Mouse (Mus musculus): ENCODE data around the gene Gm44511.
A peak's percentile ranks its signal among the peaks of the same experiment; 100 is the strongest.
"Not testable (repeated sequence)": the region's sequence is repeated elsewhere in the genome, so short reads cannot be mapped to it uniquely, and the experiment has no call there.

Gene Gm44511

DNA sequence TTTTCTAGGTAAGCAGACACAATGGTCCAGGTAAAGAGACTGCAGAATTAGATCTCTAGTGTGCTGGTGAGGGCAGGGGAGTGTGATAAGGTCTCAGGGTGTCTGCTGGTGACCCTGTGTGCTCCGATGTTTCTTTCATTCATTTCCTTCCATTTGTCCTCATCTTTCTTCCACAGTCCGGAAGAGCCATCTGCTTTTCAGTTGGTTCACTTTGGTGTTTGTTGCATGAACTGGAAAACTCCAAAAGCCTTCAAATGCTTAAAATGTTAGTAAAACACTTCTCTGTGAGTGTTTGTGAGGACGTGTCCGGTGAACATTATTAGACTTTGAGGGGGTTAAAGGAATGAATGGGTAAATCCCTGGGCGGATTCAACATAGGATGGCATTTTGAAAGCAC lies 65.0 kb downstream of the Gm44511 start:
- no peak for DNase-seq (ENCODE audit: low spot score in 2 of 2)

DNA sequence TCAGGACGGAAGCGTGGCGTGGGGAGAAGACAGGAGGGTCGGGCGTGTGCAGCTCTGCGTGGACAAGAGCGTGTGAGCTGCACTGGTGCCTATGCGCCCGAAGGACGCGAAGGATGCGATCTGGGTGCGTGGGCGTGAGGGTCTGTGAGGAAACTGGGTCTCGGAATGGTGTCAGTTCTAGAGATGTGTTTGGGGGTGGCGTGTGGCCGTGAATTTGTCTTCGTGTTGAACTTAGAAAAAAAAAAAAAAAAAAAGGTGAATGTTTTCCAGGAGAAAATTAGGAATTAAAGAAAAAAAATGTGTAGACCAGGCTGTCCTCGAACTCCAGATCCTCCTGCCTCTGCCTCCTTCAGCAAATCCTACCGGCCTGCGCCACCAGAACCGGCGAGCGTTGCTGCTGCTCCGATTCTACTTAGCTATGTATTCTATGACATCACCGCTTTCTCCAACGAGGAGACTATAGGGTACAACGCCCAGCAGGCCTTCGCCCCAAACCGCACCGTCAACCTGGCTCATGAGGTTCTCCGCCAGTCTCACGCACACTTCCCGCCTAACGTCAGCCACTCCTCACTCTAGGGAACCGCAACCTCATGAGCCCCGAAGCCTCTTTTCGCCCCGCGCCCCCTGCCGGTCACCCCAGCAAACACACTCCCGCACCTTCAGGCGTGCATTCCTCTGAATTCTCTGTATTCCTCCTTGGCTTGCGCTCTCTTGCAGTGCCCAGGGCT lies 65.5 kb downstream of the Gm44511 start:
- DNase-seq (ENCODE audit: low spot score in 2 of 2) = peak; percentile 91 to 96

DNA sequence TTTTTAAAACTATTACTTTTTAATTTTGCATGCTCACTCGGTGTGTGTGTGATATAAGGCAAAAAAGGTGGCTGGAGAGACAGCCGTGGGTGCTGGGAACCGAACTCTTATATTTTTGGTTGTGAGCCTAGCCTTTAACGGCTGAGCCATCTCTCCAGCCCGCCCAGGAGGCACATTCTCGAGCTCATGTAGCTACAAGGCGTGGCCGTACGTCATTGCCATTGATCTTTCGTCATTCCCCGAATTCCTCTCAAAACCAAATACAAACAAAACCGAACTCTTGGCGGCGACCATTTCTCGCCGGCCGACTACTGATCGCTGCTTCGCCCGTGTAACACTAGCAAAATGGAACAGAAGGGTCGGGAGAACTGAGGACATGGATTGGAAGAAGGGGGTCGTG lies 66.1 kb downstream of the Gm44511 start:
- DNase-seq (ENCODE audit: low spot score in 2 of 2) = peak; percentile 97 to 98

DNA sequence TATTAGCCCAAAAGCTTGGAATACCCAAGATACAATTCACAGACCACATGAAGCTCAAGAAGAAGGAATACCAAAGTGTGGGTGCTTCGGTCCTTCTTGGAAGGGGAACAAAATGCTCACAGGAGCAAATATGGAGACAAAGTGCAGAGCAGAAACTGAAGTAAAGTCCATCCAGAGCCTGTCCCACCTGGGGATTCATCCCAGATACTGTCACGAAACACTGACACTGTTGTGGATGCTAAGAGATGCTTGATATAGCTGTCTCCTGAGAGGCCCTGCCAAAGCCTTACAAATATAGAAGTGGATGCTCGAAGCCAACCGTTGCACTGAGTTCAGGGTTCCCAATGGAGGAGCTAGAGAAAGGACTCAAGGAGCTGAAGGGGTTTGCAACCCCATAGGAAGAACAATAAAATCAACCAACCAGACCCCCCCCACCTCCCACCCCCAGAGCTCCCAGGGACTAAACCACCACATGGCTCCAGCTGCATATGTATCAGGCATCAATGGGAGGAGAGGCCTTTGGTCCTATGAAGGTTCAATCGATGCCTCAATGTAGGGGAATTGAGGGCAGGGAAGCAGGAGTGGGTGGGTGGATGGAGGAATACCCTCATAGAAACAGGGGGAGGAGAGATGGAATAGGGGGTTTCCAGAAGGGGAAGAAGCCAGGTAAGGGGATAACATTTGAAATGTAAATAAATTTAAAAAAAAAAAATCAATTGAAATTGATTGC lies 66.7 kb downstream of the Gm44511 start:
- no peak for DNase-seq (ENCODE audit: low spot score in 2 of 2)

DNA sequence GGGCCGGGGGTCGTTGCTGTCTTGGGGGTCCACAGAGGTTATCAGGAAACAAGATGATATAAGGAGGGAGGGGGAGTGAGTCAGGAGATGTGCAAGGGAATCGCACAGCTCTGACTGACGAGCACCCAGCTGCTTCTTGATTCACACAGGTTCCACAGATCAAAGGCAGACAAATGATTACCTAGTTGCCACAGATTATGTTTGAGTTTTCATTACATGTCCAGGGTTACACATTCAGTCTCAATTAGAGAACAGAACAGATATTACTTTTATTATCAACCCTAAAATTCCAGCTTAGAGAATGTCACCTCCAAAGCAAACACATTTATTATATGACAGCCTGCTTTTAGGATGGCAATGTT lies 70.7 kb downstream of the Gm44511 start:
- not testable (repeated sequence) for DNase-seq (ENCODE audit: low spot score in 2 of 2)

DNA sequence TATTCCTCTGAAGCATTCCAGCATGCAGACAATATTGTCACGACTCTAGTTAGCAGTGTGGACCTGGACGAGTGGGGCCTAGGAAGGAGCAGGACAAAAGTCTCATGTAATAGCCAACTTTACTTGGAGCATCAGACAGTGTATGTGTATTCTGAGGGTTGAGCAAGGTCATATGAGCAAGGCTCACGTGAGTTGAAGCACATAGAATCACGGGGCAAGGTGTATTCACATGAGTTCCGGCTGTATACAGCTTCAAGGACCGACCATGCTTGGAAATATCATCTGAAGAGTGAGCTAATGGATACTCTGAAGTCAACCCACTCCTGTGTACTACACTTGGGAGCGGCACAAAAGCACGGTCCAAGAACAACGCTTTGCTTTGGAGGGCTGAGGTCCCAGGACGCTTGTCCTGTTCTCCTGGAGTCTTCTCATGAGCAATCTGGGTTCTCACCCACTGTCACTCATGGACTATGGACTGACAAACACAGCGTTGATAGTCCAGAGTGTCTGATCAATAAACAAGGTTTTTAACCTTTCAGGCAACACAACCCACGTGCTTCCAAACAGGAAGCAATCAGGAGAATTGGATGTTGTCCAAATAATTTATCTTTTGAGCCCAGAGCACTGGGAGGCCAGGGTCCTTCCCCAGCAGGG lies 71.2 kb downstream of the Gm44511 start:
- DNase-seq (ENCODE audit: low spot score in 2 of 2) = not testable (repeated sequence)

DNA sequence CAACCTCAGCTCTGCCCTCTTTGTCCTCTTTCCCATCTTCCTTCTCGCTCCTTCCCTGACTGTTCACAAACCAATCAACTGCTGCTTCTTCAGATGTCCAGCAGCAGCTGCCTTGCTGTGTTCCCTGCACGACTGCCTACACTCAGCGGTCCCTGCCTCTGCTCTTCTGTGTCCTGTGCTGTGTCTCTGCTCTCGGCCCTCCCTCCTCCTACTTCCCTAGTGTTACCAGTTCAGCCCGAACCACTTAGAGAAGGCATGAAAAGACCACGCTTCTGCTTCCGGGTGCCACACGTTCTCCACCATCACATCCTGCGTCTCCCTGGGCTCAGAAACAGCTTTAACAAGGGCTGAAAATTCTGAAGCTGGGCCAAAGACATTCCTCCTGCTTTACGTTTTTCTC lies 71.8 kb downstream of the Gm44511 start:
- DNase-seq (ENCODE audit: low spot score in 2 of 2) = peak in 1 of 2 experiments; percentile 23

DNA sequence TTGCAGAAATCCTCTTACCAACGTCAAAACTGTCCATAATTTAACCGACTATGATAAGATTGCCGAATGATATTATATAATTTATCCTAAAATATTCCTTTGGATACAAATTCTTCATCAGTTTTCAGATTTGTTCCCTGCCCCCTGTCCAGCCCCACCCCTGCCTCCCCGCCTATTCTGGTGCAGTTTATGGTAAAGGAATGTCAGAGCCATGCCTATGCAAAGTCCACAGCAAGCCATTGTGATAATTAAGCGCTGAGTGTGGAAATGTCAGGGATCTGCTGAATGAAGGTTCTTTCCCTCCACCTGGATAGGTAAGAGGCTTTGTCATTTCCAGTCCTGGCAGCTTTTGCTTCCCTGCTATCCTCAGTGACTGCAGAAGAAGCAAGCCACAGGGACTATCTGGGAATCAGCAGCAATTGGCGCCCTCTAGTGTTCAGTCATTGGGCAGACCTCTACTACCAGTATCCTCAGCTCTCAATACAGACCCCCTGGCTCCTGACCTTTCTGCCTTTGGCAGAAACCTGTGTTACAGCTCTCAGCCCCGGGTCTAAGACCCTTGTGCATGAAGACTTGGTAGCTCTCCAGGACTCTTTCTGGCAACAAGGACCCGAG lies 72.4 kb downstream of the Gm44511 start:
- DNase-seq (ENCODE audit: low spot score in 2 of 2) = peak; percentile 91 to 92

DNA sequence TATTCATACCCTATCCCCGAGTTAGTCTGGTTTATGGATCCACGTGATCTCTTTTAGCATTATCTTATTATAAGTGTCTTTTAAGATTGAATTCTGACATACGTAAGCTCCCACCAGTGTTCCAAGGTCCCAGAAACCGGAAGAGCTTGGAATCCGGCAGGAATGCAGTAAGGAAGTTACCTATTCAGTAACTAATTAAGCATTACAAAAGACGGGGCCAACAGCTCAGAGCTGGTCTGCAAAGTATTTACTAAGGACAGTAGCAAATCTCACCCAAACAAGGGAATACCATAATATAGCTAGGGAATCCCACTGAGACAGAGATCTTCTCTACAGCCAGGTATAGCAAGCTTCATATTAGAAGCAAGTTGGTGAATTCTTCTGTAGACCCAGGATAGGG lies 79.1 kb downstream of the Gm44511 start:
- DNase-seq (ENCODE audit: low spot score in 2 of 2) = not testable (repeated sequence)

DNA sequence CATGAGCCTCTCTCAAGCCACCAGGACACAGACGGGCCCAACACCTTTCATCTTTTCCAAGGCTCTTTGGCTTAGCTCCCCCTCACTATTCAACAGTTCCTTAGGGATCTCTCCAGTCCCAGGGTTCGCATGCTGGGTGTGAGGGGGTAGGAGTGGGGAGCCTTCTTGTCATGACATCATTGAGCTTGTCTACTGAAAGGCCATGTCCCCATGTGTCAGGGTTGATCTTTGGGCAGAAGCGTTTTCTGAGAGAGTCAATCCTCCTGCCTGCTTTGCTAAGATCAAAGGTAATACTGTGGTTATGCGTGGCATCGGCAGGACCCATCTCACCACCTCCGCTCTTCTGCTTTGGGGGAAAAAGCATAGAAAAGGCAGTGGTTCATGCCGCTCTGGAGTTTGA lies 88.7 kb downstream of the Gm44511 start:
- no peak for DNase-seq (ENCODE audit: low spot score in 2 of 2)

DNA sequence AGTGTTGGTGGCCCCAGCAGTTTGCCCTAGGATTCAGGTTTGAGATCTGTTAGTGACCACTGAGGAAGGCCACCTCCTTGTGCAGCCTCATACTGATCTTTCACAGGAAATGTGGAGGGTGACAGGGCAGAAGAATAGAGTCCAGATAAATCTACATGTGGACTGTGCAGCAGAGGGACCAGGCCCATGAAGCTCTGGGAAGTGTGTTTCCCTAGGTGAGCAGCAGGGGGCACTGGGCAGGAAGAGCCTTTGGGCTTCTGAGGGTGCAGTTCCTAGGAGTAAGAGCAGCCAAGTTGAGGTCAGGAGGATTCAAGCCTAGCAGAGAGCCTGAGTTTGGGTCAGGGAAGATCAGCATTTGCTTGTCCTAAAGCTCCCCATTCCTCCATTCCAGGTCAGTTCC lies 90.0 kb downstream of the Gm44511 start:
- DNase-seq (ENCODE audit: low spot score in 2 of 2) = no peak

DNA sequence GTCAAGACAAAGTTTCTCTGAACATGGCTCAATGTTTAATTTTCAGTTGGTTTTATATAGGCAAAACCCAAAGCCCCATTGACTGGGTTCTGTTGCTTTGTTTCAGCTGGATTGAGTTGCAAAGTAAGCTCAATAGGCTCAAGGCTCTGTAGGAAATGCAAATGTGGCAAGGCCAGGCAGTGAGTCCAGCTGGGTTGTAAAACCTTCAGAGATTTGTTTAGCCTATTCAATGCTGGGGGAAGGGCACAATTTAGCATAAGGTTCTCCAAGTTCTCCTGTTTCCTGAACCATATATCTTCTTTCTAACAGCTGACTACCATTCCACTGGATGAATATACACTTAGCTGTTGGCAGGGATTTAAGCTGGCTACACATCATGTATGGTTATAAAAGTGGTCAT lies 91.2 kb downstream of the Gm44511 start:
- no peak for DNase-seq (ENCODE audit: low spot score in 2 of 2)

DNA sequence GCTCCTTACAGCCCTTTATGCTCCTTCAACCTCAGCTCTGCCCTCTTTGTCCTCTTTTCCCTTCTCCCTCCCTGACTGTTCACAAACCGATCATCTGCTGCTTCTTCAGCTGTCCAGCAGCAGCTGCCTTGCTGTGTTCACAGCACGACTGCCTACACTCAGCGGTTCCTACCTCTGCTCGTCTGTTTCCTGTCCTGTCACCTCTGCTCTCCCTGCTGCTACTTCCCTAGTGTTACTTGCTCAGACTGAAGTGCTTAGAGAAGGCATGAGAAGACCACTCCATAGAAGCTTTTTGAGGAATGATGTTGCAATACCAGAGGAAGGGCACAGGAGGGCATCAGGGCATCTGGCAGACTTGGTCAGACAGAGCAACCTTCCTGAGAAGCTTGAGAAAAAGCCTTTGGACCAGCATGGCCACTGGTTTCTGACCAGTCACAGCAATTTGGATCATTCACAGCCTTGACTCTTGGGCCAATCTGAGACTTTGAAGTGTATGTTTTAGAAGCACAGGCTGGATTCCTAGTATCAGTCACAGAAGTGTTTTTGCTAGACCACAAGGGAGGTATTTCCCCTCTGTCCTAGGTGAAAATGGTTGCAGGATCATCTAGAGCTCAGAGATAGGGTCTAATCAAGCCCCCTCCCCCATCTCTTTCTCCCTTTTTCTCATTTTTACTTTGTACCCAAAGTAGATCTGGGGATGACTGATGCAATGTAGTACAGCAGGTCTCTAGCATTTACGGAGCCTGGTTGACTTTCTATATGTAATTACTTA lies 92.0 kb downstream of the Gm44511 start:
- DNase-seq (ENCODE audit: low spot score in 2 of 2) = no peak

DNA sequence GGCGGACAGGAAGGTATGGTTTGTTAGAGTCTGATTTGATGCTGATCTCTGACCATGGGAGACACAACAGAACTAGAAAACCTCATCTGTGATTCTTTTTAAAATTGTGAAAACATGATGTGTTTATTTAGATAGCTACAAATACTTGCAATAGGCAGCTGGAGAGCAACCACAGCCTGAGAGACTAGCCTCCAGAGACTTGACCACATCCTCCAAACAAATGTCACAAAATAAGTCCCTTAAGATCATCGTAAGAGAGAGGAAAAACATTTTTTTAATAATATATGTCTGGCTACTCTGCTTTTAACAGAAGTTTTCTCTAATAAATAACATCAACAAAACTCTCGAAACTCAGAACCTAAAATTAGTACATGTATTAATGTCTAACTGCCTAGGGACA lies 94.1 kb downstream of the Gm44511 start:
- no peak for DNase-seq (ENCODE audit: low spot score in 2 of 2)
